Comparison of ENCODE assay signal across 8 mouse cellular contexts in genomic region chr19:16780790-16781384, GRCm38 (mm10). TPM values are rescaled to one million over a fixed set of nuclear protein-coding genes. Genes with fewer than 3 reads are reported as not detected.
A peak's percentile ranks its signal among the peaks of the same experiment; 100 is the strongest.
DNase-seq lines count a peak whose midpoint lies in the region; ATAC-seq and TF ChIP-seq lines count a peak whose summit lies in the region.

Vps13a (minus strand) TSS chr19:16780933.

- no peak for TF ChIP-seq RAD21 in MEL (IDR thresholded peaks at IDR 0.05; ENCODE audit: low read depth, low read length)

- ATAC-seq in lung, postnatal 0 days, result peak; percentile 99

- WGBS in cerebellum, adult 2 months, result under 1% methylated on average over 67 of the region's 67 CpGs
- under 1% methylated on average over 67 of the region's 67 CpGs for WGBS in hindbrain, embryonic 10.5 days
- WGBS in lung, postnatal 0 days, result under 1% methylated on average over 65 of the region's 67 CpGs

- peak; percentile 97 for DNase-seq in MEL (ENCODE audit: low read depth, low spot score)
- DNase-seq in cerebellum, adult 2 months, result peak; percentile 88 to 89
- peak; percentile 89 for DNase-seq in forelimb bud, embryonic 11.5 days (ENCODE audit: low read depth, low spot score)
- peak; percentile 92 for DNase-seq in hindbrain, embryonic 10.5 days (ENCODE audit: low spot score)
- DNase-seq in layer of hippocampus, adult 9-11 months, result peak; percentile 90
- DNase-seq in lung, postnatal 0 days (ENCODE audit: low spot score), result peak; percentile 99
- peak; percentile 78 for DNase-seq in ovary, postnatal 14 days (ENCODE audit: low spot score)
- peak; percentile 95 for DNase-seq in thymus, postnatal 14 days

- H3K36me3 ChIP-seq in MEL (ENCODE audit: control insufficient read depth in 1 of 2, insufficient read depth in 2 of 2, low read length in 2 of 2), result peaks cover 0 to 8% of the 10 kb centered on the region in 2 experiments; a peak in 2 of 4 replicates
- H3K36me3 ChIP-seq in hindbrain, embryonic 10.5 days, result no peaks in the 10 kb centered on the region
- no peaks in the 10 kb centered on the region for H3K36me3 ChIP-seq in lung, postnatal 0 days (ENCODE audit: insufficient read depth, low read length)

- H3K79me2 ChIP-seq in MEL (ENCODE audit: control insufficient read depth, insufficient read depth, low read length, poor library complexity), result peaks cover 33% of the 10 kb centered on the region

- peak within 1 kb of the TSS; percentile 97 for H3K9ac ChIP-seq in MEL (ENCODE audit: control insufficient read depth, low read depth, low read length, poor library complexity, severe bottlenecking)
- peak within 1 kb of the TSS; percentile 48 for H3K9ac ChIP-seq in lung, postnatal 0 days (replicated peaks; ENCODE audit: low read depth)

- peak; percentile 58 to 73; a peak in 3 of 4 replicates for TF ChIP-seq POLR2A in MEL (IDR thresholded peaks at IDR 0.05; ENCODE audit: control insufficient read depth in 1 of 2, insufficient read depth in 1 of 2, low read depth in 1 of 2, low read length in 2 of 2, poor library complexity in 1 of 2)
- TF ChIP-seq POLR2A in cerebellum, adult 2 months (IDR thresholded peaks at IDR 0.05; ENCODE audit: borderline replicate concordance, insufficient read depth, low read length), result peak; percentile 56; the same call in 1 of the 2 replicates

- peak within 1 kb of the TSS; percentile 78 to 94 for H3K4me3 ChIP-seq in MEL (ENCODE audit: control insufficient read depth in 1 of 2, insufficient read depth in 1 of 2, low read depth in 2 of 2, low read length in 2 of 2)
- H3K4me3 ChIP-seq in cerebellum, adult 2 months (replicated peaks; ENCODE audit: insufficient read depth, low read depth, low read length), result peak within 1 kb of the TSS; percentile 78
- H3K4me3 ChIP-seq in hindbrain, embryonic 10.5 days, result peak within 1 kb of the TSS; percentile 82
- peak within 1 kb of the TSS; percentile 69 for H3K4me3 ChIP-seq in lung, postnatal 0 days (ENCODE audit: low read depth, low read length)

- H3K4me2 ChIP-seq in lung, postnatal 0 days (replicated peaks; ENCODE audit: low read depth, low read length), result peak within 1 kb of the TSS; percentile 95

- no peak for TF ChIP-seq CTCF in MEL (IDR thresholded peaks at IDR 0.05 in 2 of 3, conservative IDR thresholded peaks at IDR 0.05 in 1 of 3; ENCODE audit: control insufficient read depth in 1 of 3, insufficient read depth in 1 of 3, low read depth in 2 of 3, low read length in 3 of 3, poor library complexity in 1 of 3, severe bottlenecking in 1 of 3)
- TF ChIP-seq CTCF in cerebellum, adult 2 months (IDR thresholded peaks at IDR 0.05; ENCODE audit: borderline replicate concordance, insufficient read depth, low read depth, low read length), result no peak
- TF ChIP-seq CTCF in lung, postnatal 0 days (IDR thresholded peaks at IDR 0.05), result no peak

- H3K9me3 ChIP-seq in MEL (replicated peaks; ENCODE audit: insufficient read depth, low read length), result no peaks in the 10 kb centered on the region
- H3K9me3 ChIP-seq in hindbrain, embryonic 10.5 days, result no peaks in the 10 kb centered on the region
- no peaks in the 10 kb centered on the region for H3K9me3 ChIP-seq in lung, postnatal 0 days (ENCODE audit: low read length)

- H3K27me3 ChIP-seq in MEL (ENCODE audit: control insufficient read depth in 1 of 2, insufficient read depth in 2 of 2, low read length in 2 of 2), result no peaks in the 10 kb centered on the region
- no peaks in the 10 kb centered on the region for H3K27me3 ChIP-seq in cerebellum, adult 2 months (ENCODE audit: control insufficient read depth, insufficient read depth, low read length)
- peaks cover 30% of the 10 kb centered on the region for H3K27me3 ChIP-seq in hindbrain, embryonic 10.5 days (ENCODE audit: insufficient read depth, poor library complexity, severe bottlenecking)
- H3K27me3 ChIP-seq in lung, postnatal 0 days (replicated peaks; ENCODE audit: insufficient read depth, low read length), result no peaks in the 10 kb centered on the region

- H3K27ac ChIP-seq in MEL (ENCODE audit: control insufficient read depth, low read depth, low read length), result peak within 1 kb of the TSS; percentile 55
- peak within 1 kb of the TSS; percentile 38; the same call in 1 of the 2 replicates for H3K27ac ChIP-seq in cerebellum, adult 2 months (ENCODE audit: insufficient read depth, low read length)
- peak within 1 kb of the TSS; percentile 80 for H3K27ac ChIP-seq in hindbrain, embryonic 10.5 days
- peak within 1 kb of the TSS; percentile 47; the same call in 1 of the 2 replicates for H3K27ac ChIP-seq in lung, postnatal 0 days (ENCODE audit: low read length)

- peak in 1 of 2 experiments; percentile 32; a peak in 2 of 4 replicates for TF ChIP-seq EP300 in MEL (IDR thresholded peaks at IDR 0.05; ENCODE audit: low read depth in 1 of 2, low read length in 2 of 2)
- TF ChIP-seq EP300 in lung, postnatal 0 days (IDR thresholded peaks at IDR 0.05), result no peak

- H3K4me1 ChIP-seq in MEL (ENCODE audit: control insufficient read depth in 1 of 2, insufficient read depth in 2 of 2, low read length in 2 of 2), result peaks cover 4 to 12% of the 10 kb centered on the region in 2 experiments
- peaks cover 4% of the 10 kb centered on the region for H3K4me1 ChIP-seq in cerebellum, adult 2 months (ENCODE audit: control insufficient read depth, insufficient read depth, low read length)
- H3K4me1 ChIP-seq in hindbrain, embryonic 10.5 days (replicated peaks), result peaks cover 13% of the 10 kb centered on the region; the same call in 1 of the 2 replicates
- H3K4me1 ChIP-seq in lung, postnatal 0 days (ENCODE audit: insufficient read depth, low read depth, low read length), result peaks cover 4% of the 10 kb centered on the region; the same call in 1 of the 2 replicates

TF ChIP-seq in MEL, 35 proteins besides CTCF, POLR2A, EP300 and RAD21 (continues in another document):
- TF ChIP-seq USF2 (IDR thresholded peaks at IDR 0.05; ENCODE audit: borderline replicate concordance in 1 of 2, insufficient read depth in 1 of 2, low read depth in 1 of 2, low read length in 2 of 2) (no peak), MYB (IDR thresholded peaks at IDR 0.05; ENCODE audit: low read depth, low read length) (no peak), TBP (IDR thresholded peaks at IDR 0.05; ENCODE audit: low read depth, low read length) (peak; percentile 3; the same call in 1 of the 2 replicates), NELFE (IDR thresholded peaks at IDR 0.05; ENCODE audit: low read depth, low read length) (peak; percentile 73), SIN3A (IDR thresholded peaks at IDR 0.05; ENCODE audit: low read length) (peak; percentile 88), CHD1 (IDR thresholded peaks at IDR 0.05; ENCODE audit: low read depth, low read length) (no peak), HCFC1 (IDR thresholded peaks at IDR 0.05; ENCODE audit: low read depth, low read length) (peak; percentile 67; the same call in 1 of the 2 replicates), ETS1 (IDR thresholded peaks at IDR 0.05; ENCODE audit: low read depth, low read length) (0 out of 2 replicates have a peak, but pooled peaks have one; percentile 19), MEF2A (IDR thresholded peaks at IDR 0.05; ENCODE audit: extremely low read depth, insufficient replicate concordance, low read depth, low read length, poor library complexity, severe bottlenecking) (no peak), GABPA (IDR thresholded peaks at IDR 0.05; ENCODE audit: low read depth, low read length) (no peak), GATA1 (IDR thresholded peaks at IDR 0.05; ENCODE audit: low read depth, low read length) (0 out of 2 replicates have a peak, but pooled peaks have one; percentile 3), MAZ (IDR thresholded peaks at IDR 0.05; ENCODE audit: low read depth, low read length) (no peak; the same call in 1 of the 2 replicates), ZC3H11A (IDR thresholded peaks at IDR 0.05; ENCODE audit: low read depth, low read length) (no peak), TCF12 (IDR thresholded peaks at IDR 0.05; ENCODE audit: low read depth, low read length) (no peak), TAL1 (IDR thresholded peaks at IDR 0.05; ENCODE audit: low read length) (no peak), CHD2 (IDR thresholded peaks at IDR 0.05; ENCODE audit: low read length) (peak; percentile 27; the same call in 1 of the 2 replicates), ZNF384 (IDR thresholded peaks at IDR 0.05; ENCODE audit: low read depth, low read length) (no peak), UBTF (IDR thresholded peaks at IDR 0.05; ENCODE audit: borderline replicate concordance, insufficient read depth, low read depth, low read length) (0 out of 2 replicates have a peak, but pooled peaks have one; percentile 25), MXI1 (IDR thresholded peaks at IDR 0.05; ENCODE audit: low read depth, low read length) (no peak; the same call in none of the 2 replicates), MAFK (IDR thresholded peaks at IDR 0.05; ENCODE audit: borderline replicate concordance, low read depth, low read length) (no peak), POLR2AphosphoS2 (IDR thresholded peaks at IDR 0.05; ENCODE audit: low read length) (peak; percentile 52; the same call in 1 of the 2 replicates), E2F4 (IDR thresholded peaks at IDR 0.05; ENCODE audit: borderline replicate concordance, low read depth, low read length) (no peak; the same call in 1 of the 2 replicates), BHLHE40 (IDR thresholded peaks at IDR 0.05; ENCODE audit: borderline replicate concordance, low read depth, low read length) (no peak), MAX (IDR thresholded peaks at IDR 0.05; ENCODE audit: low read length) (no peak), MYC (IDR thresholded peaks at IDR 0.05; ENCODE audit: low read depth, low read length) (no peak), USF1 (IDR thresholded peaks at IDR 0.05; ENCODE audit: low read depth, low read length) (peak; percentile 46; the same call in 1 of the 2 replicates), RCOR1 (IDR thresholded peaks at IDR 0.05; ENCODE audit: low read depth, low read length) (no peak), POLR2AphosphoS5 (IDR thresholded peaks at IDR 0.05; ENCODE audit: borderline replicate concordance, low read depth, low read length) (no peak), JUND (IDR thresholded peaks at IDR 0.05; ENCODE audit: low read depth, low read length) (no peak), KAT2A (conservative IDR thresholded peaks at IDR 0.05; ENCODE audit: low read depth, low read length) (no peak; the same call in 1 of the 2 replicates), ZKSCAN1 (IDR thresholded peaks at IDR 0.05; ENCODE audit: low read depth, low read length) (no peak)

RNA-seq across cellular contexts. Expression of gene Vps13a, which starts in this region (rescaled TPM):
- total RNA-seq in MEL (2012; rRNA removed), result 21.5 and 26.4 TPM in 2 replicates
- polyA plus RNA-seq in MEL (2012; ENCODE audit: insufficient read depth in 1 of 2, insufficient read length in 2 of 2, low read depth in 1 of 2, low replicate concordance in 2 of 2, missing spikeins in 1 of 2), result 100 to 1,000 TPM in 1 of 2 experiments, 10 to 100 TPM in 1; 29.7 to 335 TPM
- 31.4 and 31.9 TPM in 2 replicates for polyA plus RNA-seq in cerebellum, adult 2 months (2012; rRNA removed)
- polyA plus RNA-seq in hindbrain, embryonic 10.5 days (2016; fragmentation: Nextera tagmentation; extraction: Ambion mirVana), result 7.5 and 9.6 TPM in 2 replicates
- 8.2 and 10.6 TPM in 2 replicates for polyA plus RNA-seq in lung, postnatal 0 days (2015; fragmentation: Nextera tagmentation; extraction: Ambion mirVana)

Comparison
In these comparisons a context has a peak if more than half of its experiments do, and no peak if none do; other contexts are left out.
1. Peak in every context shown above with its lines: DNase-seq, ATAC-seq, H3K4me3 ChIP-seq and H3K27ac ChIP-seq.